Mouse (Mus musculus): ENCODE data around the gene Xylt1. TPM values are rescaled to one million over a fixed set of nuclear protein-coding genes. Genes with fewer than 3 reads are reported as not detected.

Gene Xylt1
- polyA plus RNA-seq, 1 experiment from 2014 or later, result 0.52 TPM

DNA sequence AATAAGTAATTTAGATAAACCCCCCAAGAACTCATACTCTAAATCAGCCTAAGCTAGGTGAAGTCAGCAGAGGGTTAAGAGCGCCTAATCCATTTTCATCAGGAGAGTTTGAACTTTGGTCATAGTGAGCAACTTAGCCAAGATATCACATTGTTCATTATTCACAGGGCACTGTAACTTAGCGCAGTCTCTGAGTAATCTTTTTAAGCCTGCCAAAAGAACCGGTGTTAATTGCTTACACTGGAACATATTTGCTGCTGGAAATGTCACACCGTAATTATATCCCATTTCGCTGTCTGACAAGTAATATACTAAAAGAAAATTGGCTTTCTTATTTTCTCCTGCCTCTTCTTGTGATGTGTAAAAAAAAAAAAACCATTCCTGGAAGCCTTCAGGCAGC lies 190.9 kb downstream of the Xylt1 start:
- WGBS, result 28% methylated on average over 5 of the region's 5 CpGs
- no peaks in the 10 kb centered on the region for H3K9me3 ChIP-seq (ENCODE audit: control insufficient read depth)
- no peaks in the 10 kb centered on the region for H3K36me3 ChIP-seq (ENCODE audit: control insufficient read depth, insufficient read depth)
- H3K4me3 ChIP-seq (ENCODE audit: low read depth, low read length), result no peak overlapping the region
- no peak for TF ChIP-seq CTCF (IDR thresholded peaks at IDR 0.05; ENCODE audit: low read depth)
- H3K4me1 ChIP-seq (replicated peaks; ENCODE audit: control insufficient read depth, insufficient read depth, low read length), result 0 out of 2 replicates have a peak, but pooled peaks cover 2% of the 10 kb centered on the region
- no peak overlapping the region for H3K27ac ChIP-seq (ENCODE audit: low read depth, low read length)
- 0 out of 2 replicates have a peak, but pooled peaks have one; percentile 39 for ATAC-seq
- no peaks in the 10 kb centered on the region for H3K27me3 ChIP-seq (replicated peaks; ENCODE audit: control insufficient read depth, insufficient read depth, low read length)
- no peak overlapping the region for H3K9ac ChIP-seq (ENCODE audit: low read depth, low read length)
- no peak overlapping the region; the same call in 1 of the 2 replicates for H3K4me2 ChIP-seq (replicated peaks; ENCODE audit: low read depth)

DNA sequence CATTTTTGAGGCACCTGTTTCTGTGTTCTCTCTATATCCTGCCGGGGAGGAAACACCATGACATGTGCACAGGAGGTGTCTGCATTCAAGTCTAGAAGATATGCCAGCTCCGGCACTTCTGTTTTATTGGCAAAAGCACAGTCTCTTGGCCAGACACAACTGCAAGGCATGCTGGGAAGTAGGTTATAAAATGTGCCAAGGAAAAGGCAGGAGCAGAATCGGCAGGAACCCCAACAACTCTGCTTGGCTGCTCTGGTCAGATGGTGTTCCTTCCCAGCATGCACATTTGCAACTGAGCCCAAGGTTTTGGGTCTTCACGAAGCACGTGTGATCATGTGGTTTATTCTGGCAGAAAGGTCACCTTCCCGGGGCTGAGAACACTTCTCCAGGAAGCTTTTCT lies 192.4 kb downstream of the Xylt1 start:
- H3K9me3 ChIP-seq (ENCODE audit: control insufficient read depth), result no peaks in the 10 kb centered on the region
- H3K36me3 ChIP-seq (ENCODE audit: control insufficient read depth, insufficient read depth), result no peaks in the 10 kb centered on the region
- no peak for TF ChIP-seq CTCF (IDR thresholded peaks at IDR 0.05; ENCODE audit: low read depth)
- whole genome bisulfite sequencing, result 52% methylated on average over 6 of the region's 6 CpGs
- H3K4me1 ChIP-seq (replicated peaks; ENCODE audit: control insufficient read depth, insufficient read depth, low read length), result 0 out of 2 replicates have a peak, but pooled peaks cover 2% of the 10 kb centered on the region
- no peak for ATAC-seq
- H3K27ac ChIP-seq (ENCODE audit: low read depth, low read length), result no peak overlapping the region
- no peaks in the 10 kb centered on the region for H3K27me3 ChIP-seq (replicated peaks; ENCODE audit: control insufficient read depth, insufficient read depth, low read length)
- no peak overlapping the region for H3K9ac ChIP-seq (ENCODE audit: low read depth, low read length)
- H3K4me2 ChIP-seq (replicated peaks; ENCODE audit: low read depth), result no peak overlapping the region
- no peak overlapping the region for H3K4me3 ChIP-seq (ENCODE audit: low read depth, low read length)

DNA sequence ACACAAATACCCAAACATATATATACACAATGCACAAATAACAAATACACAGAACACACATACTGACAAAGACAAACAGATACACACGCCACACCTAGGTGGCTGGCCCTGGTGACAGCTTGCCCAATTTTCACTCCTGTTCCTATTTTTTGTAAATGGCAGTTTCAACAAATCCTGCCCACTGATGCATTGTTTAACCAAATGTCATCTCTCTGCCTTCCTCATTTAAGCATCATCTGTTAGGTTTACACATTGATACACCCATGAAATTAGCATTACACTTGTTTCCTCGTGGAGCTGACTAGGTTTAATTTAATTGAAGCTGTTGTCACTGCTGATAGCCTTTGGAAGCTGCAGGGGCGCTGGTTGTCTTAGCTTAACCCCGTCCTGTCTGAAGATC lies 194.6 kb downstream of the Xylt1 start:
- Histone ChIP-seq H3K4me1 (replicated peaks; ENCODE audit: control insufficient read depth, insufficient read depth, low read length) (0 out of 2 replicates have a peak, but pooled peaks cover 2% of the 10 kb centered on the region), H3K9ac (ENCODE audit: low read depth, low read length) (no peak overlapping the region), H3K4me2 (replicated peaks; ENCODE audit: low read depth) (no peak overlapping the region), H3K36me3 (ENCODE audit: control insufficient read depth, insufficient read depth) (no peaks in the 10 kb centered on the region), H3K27ac (ENCODE audit: low read depth, low read length) (no peak overlapping the region), H3K27me3 (replicated peaks; ENCODE audit: control insufficient read depth, insufficient read depth, low read length) (no peaks in the 10 kb centered on the region), H3K9me3 (ENCODE audit: control insufficient read depth) (no peaks in the 10 kb centered on the region), H3K4me3 (ENCODE audit: low read depth, low read length) (no peak overlapping the region)
- TF ChIP-seq CTCF (IDR thresholded peaks at IDR 0.05; ENCODE audit: low read depth), result no peak
- 50% methylated on average over 4 of the region's 4 CpGs for WGBS
- no peak for ATAC-seq

DNA sequence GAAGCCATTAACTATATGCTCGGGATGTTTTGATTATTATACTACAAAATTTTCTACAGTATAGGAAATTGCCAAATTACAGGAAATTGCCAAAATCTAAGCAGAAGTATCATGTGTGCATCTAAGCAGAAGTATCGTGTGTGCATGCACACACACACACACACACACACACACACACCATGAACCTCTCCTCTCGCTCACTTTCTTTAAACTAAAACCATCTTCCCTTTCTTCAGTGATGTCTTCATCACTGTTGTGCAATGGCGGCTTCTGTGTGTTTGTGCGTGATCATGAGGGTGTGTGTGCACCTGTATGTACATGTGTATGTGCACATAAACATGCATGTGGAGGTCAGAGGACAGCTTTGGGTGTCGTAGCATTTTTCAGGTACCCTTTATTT lies 196.3 kb downstream of the Xylt1 start:
- Histone ChIP-seq H3K27me3 (replicated peaks; ENCODE audit: control insufficient read depth, insufficient read depth, low read length) (no peaks in the 10 kb centered on the region), H3K4me2 (replicated peaks; ENCODE audit: low read depth) (no peak overlapping the region), H3K36me3 (ENCODE audit: control insufficient read depth, insufficient read depth) (no peaks in the 10 kb centered on the region), H3K4me1 (replicated peaks; ENCODE audit: control insufficient read depth, insufficient read depth, low read length) (no peaks in the 10 kb centered on the region), H3K9me3 (ENCODE audit: control insufficient read depth) (no peaks in the 10 kb centered on the region), H3K4me3 (ENCODE audit: low read depth, low read length) (no peak overlapping the region), H3K9ac (ENCODE audit: low read depth, low read length) (no peak overlapping the region), H3K27ac (ENCODE audit: low read depth, low read length) (no peak overlapping the region)
- ATAC-seq, result no peak
- WGBS, result 90% methylated on average over 6 of the region's 6 CpGs
- TF ChIP-seq CTCF (IDR thresholded peaks at IDR 0.05; ENCODE audit: low read depth), result no peak

DNA sequence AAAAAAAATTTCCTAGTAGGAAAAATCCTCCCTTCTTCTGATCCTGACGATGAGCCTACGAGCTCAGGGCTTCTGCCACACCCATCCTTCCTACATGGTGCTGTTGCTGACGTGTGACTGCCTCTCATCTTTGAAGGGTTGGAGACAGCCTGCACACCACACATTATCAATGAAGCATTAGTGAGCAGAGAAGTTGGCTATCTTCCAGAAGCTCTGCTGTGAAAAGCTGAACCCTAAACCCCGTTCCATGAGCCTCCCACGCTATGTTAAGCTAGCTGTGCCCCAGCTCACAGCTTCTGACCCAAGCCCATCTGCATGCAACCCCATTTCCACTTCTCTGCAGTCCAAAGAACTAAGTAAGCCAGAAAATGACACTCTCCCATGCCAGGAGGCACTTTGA lies 204.4 kb downstream of the Xylt1 start:
- Histone ChIP-seq H3K27me3 (replicated peaks; ENCODE audit: control insufficient read depth, insufficient read depth, low read length) (no peaks in the 10 kb centered on the region), H3K4me2 (replicated peaks; ENCODE audit: low read depth) (no peak overlapping the region), H3K27ac (ENCODE audit: low read depth, low read length) (no peak overlapping the region), H3K9ac (ENCODE audit: low read depth, low read length) (no peak overlapping the region), H3K36me3 (ENCODE audit: control insufficient read depth, insufficient read depth) (no peaks in the 10 kb centered on the region), H3K9me3 (ENCODE audit: control insufficient read depth) (no peaks in the 10 kb centered on the region), H3K4me3 (ENCODE audit: low read depth, low read length) (no peak overlapping the region), H3K4me1 (replicated peaks; ENCODE audit: control insufficient read depth, insufficient read depth, low read length) (no peaks in the 10 kb centered on the region)
- no peak for TF ChIP-seq CTCF (IDR thresholded peaks at IDR 0.05; ENCODE audit: low read depth)
- ATAC-seq, result no peak
- WGBS, result 32% methylated on average over 5 of the region's 5 CpGs

DNA sequence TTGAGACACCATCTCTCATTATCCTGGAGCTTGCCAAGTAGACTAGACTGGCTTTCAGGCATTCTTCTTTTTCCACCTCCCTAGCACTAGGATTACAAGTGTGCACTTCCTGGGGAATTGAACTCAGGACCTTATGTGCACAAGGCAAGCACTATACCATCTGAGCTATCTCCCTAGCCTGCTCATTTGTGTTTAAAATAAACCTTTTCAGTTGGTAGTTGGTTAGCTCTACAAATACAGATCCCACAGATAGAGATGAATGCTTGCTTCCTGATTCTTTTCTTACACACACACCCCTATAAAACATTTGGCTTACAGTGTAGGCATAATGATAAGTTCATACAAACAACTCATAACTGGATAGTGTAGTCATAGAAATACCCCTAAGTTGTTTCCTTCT lies 206.0 kb downstream of the Xylt1 start:
- TF ChIP-seq CTCF (IDR thresholded peaks at IDR 0.05; ENCODE audit: low read depth), result no peak
- no peak overlapping the region for H3K4me3 ChIP-seq (ENCODE audit: low read depth, low read length)
- no peak for ATAC-seq
- no peaks in the 10 kb centered on the region for H3K36me3 ChIP-seq (ENCODE audit: control insufficient read depth, insufficient read depth)
- no peak overlapping the region for H3K27ac ChIP-seq (ENCODE audit: low read depth, low read length)
- no peak overlapping the region for H3K9ac ChIP-seq (ENCODE audit: low read depth, low read length)
- no peaks in the 10 kb centered on the region for H3K27me3 ChIP-seq (replicated peaks; ENCODE audit: control insufficient read depth, insufficient read depth, low read length)
- no peaks in the 10 kb centered on the region for H3K9me3 ChIP-seq (ENCODE audit: control insufficient read depth)
- H3K4me2 ChIP-seq (replicated peaks; ENCODE audit: low read depth), result no peak overlapping the region
- H3K4me1 ChIP-seq (replicated peaks; ENCODE audit: control insufficient read depth, insufficient read depth, low read length), result no peaks in the 10 kb centered on the region

Measured in intestine, postnatal 0 days (tissue).